ENCODE assay signal across 8 mouse cellular contexts in genomic region chr1:72226172-72226886, GRCm38 (mm10). TPM values are rescaled to one million over a fixed set of nuclear protein-coding genes. Genes with fewer than 3 reads are reported as not detected.
DNase-seq lines count a peak whose midpoint lies in the region; ATAC-seq lines count a peak whose summit lies in the region.

No protein-coding gene starts in this region.

- peaks cover 4% of the 10 kb centered on the region; the same call in 1 of the 2 replicates for H3K4me1 ChIP-seq in intestine, embryonic 16.5 days (ENCODE audit: control insufficient read depth, insufficient read depth, low read length)
- no peaks in the 10 kb centered on the region for H3K4me1 ChIP-seq in stomach, embryonic 16.5 days (ENCODE audit: control insufficient read depth, insufficient read depth, low read length)

- H3K27me3 ChIP-seq in intestine, embryonic 16.5 days (replicated peaks; ENCODE audit: control insufficient read depth, insufficient read depth, low read length): no peaks in the 10 kb centered on the region
- H3K27me3 ChIP-seq in stomach, embryonic 16.5 days (ENCODE audit: control insufficient read depth, insufficient read depth, low read length): peaks cover 6% of the 10 kb centered on the region; the same call in 1 of the 2 replicates

- WGBS in intestine, embryonic 16.5 days: under 1% methylated on average over 9 of the region's 18 CpGs
- under 1% methylated on average over 9 of the region's 18 CpGs for whole genome bisulfite sequencing in stomach, embryonic 16.5 days

- H3K9me3 ChIP-seq in intestine, embryonic 16.5 days (ENCODE audit: control insufficient read depth, low read length): no peaks in the 10 kb centered on the region; the same call in 1 of the 2 replicates
- H3K9me3 ChIP-seq in stomach, embryonic 16.5 days (replicated peaks; ENCODE audit: control insufficient read depth, low read length): no peaks in the 10 kb centered on the region

- peak overlapping the region; percentile 47 for H3K4me3 ChIP-seq in intestine, embryonic 16.5 days (ENCODE audit: low read length)
- peak overlapping the region; percentile 55 for H3K4me3 ChIP-seq in stomach, embryonic 16.5 days (replicated peaks; ENCODE audit: low read length)

- no peaks in the 10 kb centered on the region for H3K36me3 ChIP-seq in intestine, embryonic 16.5 days (ENCODE audit: control insufficient read depth, insufficient read depth, low read length)
- no peaks in the 10 kb centered on the region for H3K36me3 ChIP-seq in stomach, embryonic 16.5 days (ENCODE audit: control insufficient read depth, insufficient read depth, low read length)

- peak; percentile 61 to 63 for DNase-seq in cerebellum, postnatal 10 days
- no peak for DNase-seq in cerebellum, adult 18-20 months
- DNase-seq in thymus, postnatal 25 days: peak; percentile 25
- DNase-seq in thymus, postnatal 10 days (ENCODE audit: low spot score in 2 of 2): no peak
- DNase-seq in fibroblast of lung, adult 2 months (ENCODE audit: low read depth): peak; percentile 84
- DNase-seq in lung, postnatal 25 days (ENCODE audit: low spot score): peak; percentile 22

- ATAC-seq in intestine, embryonic 16.5 days: peak; percentile 92
- peak; percentile 90 for ATAC-seq in stomach, embryonic 16.5 days (ENCODE audit: insufficient read depth, low FRiP score)

- peak overlapping the region; percentile 46; the same call in 1 of the 2 replicates for H3K9ac ChIP-seq in intestine, embryonic 16.5 days (ENCODE audit: low read depth, low read length)
- no peak overlapping the region for H3K9ac ChIP-seq in stomach, embryonic 16.5 days (ENCODE audit: low read length)

- H3K27ac ChIP-seq in intestine, embryonic 16.5 days (ENCODE audit: low read length): no peak overlapping the region
- no peak overlapping the region for H3K27ac ChIP-seq in stomach, embryonic 16.5 days (ENCODE audit: low read length)

- H3K4me2 ChIP-seq in intestine, embryonic 16.5 days (ENCODE audit: low read depth, low read length): peak overlapping the region; percentile 56
- peak overlapping the region; percentile 54 for H3K4me2 ChIP-seq in stomach, embryonic 16.5 days (ENCODE audit: low read depth, low read length)

RNA-seq across cellular contexts. Expression of gene Mreg, which starts 14.2 kb away (rescaled TPM):
- 7.5 and 13.2 TPM in 2 replicates for polyA plus RNA-seq in intestine, embryonic 16.5 days (2015; fragmentation: Nextera tagmentation; extraction: Ambion mirVana)
- 12.4 and 14.4 TPM in 2 replicates for polyA plus RNA-seq in stomach, embryonic 16.5 days (2015; fragmentation: Nextera tagmentation; extraction: Ambion mirVana)

RNA-seq across cellular contexts. Expression of gene Pecr, which starts 57.8 kb away (rescaled TPM):
- polyA plus RNA-seq in intestine, embryonic 16.5 days (2015; fragmentation: Nextera tagmentation; extraction: Ambion mirVana): 82.7 and 96.5 TPM in 2 replicates
- polyA plus RNA-seq in stomach, embryonic 16.5 days (2015; fragmentation: Nextera tagmentation; extraction: Ambion mirVana): 48.1 and 52.0 TPM in 2 replicates

RNA-seq across cellular contexts. Expression of gene Tmem169, which starts 57.8 kb away (rescaled TPM):
- 2.1 and 2.3 TPM in 2 replicates for polyA plus RNA-seq in intestine, embryonic 16.5 days (2015; fragmentation: Nextera tagmentation; extraction: Ambion mirVana)
- polyA plus RNA-seq in stomach, embryonic 16.5 days (2015; fragmentation: Nextera tagmentation; extraction: Ambion mirVana): 2.2 and 2.6 TPM in 2 replicates

Comparison
In these comparisons a context has a peak if more than half of its experiments do, and no peak if none do; other contexts are left out.
1. DNase-seq: peak in cerebellum, postnatal 10 days (2 of 2), thymus, postnatal 25 days (single experiment), fibroblast of lung, adult 2 months (single experiment) and lung, postnatal 25 days (single experiment); none in cerebellum, adult 18-20 months (0 of 2) and thymus, postnatal 10 days (0 of 2).